Mouse (Mus musculus): ENCODE measurements around the gene Pds5b. TPM values are rescaled to one million over a fixed set of nuclear protein-coding genes. Genes with fewer than 3 reads are reported as not detected.
"Not testable (repeated sequence)": the region's sequence is repeated elsewhere in the genome, so short reads cannot be mapped to it uniquely, and the experiment has no call there.

Gene Pds5b
- polyA plus RNA-seq, 1 experiment, result 27.2 TPM

- 75% methylated on average over 4 of the region's 4 CpGs for WGBS
- TF ChIP-seq CTCF (IDR thresholded peaks at IDR 0.05; ENCODE audit: borderline replicate concordance, insufficient read depth, low read depth, low read length) (no peak), POLR2A (IDR thresholded peaks at IDR 0.05; ENCODE audit: borderline replicate concordance, insufficient read depth, low read length) (no peak)
- Histone ChIP-seq H3K4me1 (ENCODE audit: control insufficient read depth, insufficient read depth, low read length) (no peaks in the 10 kb centered on the region; the same call in 1 of the 2 replicates), H3K27me3 (ENCODE audit: control insufficient read depth, insufficient read depth, low read length) (no peaks in the 10 kb centered on the region), H3K27ac (ENCODE audit: insufficient read depth, low read length) (no peak overlapping the region), H3K4me3 (replicated peaks; ENCODE audit: insufficient read depth, low read depth, low read length) (no peak overlapping the region)
- no peak for DNase-seq
Observed at GRCm38 (mm10) chr5:150711503-150711902, 38.0 kb downstream of the Pds5b start.

DNA sequence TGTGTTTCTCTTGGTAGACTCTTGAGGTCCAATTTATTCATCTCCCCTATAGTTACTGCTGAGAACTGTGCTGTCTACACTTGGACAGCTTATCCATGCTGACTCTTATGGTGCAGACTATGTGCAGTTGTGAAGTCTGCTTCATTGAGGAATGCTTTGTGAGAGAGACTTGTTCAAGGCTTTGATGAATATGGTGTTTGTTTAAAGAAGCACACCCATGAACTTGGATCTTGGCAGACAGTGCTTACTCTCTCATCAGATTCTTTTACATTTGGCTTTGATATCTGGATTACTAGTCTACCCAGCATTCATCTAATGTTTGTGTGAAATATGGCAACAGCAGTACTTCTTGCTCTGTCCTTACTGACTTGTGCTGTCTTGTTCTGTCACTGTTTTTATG, 39.9 kb downstream of the Pds5b start:
- Histone ChIP-seq H3K4me3 (replicated peaks; ENCODE audit: insufficient read depth, low read depth, low read length) (no peak overlapping the region), H3K27me3 (ENCODE audit: control insufficient read depth, insufficient read depth, low read length) (no peaks in the 10 kb centered on the region), H3K27ac (ENCODE audit: insufficient read depth, low read length) (no peak overlapping the region), H3K4me1 (ENCODE audit: control insufficient read depth, insufficient read depth, low read length) (no peaks in the 10 kb centered on the region; the same call in 1 of the 2 replicates)
- no peak for DNase-seq
- no peak for TF ChIP-seq CTCF (IDR thresholded peaks at IDR 0.05; ENCODE audit: borderline replicate concordance, insufficient read depth, low read depth, low read length)
- TF ChIP-seq POLR2A (IDR thresholded peaks at IDR 0.05; ENCODE audit: borderline replicate concordance, insufficient read depth, low read length), result no peak

- Histone ChIP-seq H3K27me3 (ENCODE audit: control insufficient read depth, insufficient read depth, low read length) (no peaks in the 10 kb centered on the region), H3K27ac (ENCODE audit: insufficient read depth, low read length) (no peak overlapping the region), H3K4me1 (ENCODE audit: control insufficient read depth, insufficient read depth, low read length) (no peaks in the 10 kb centered on the region), H3K4me3 (replicated peaks; ENCODE audit: insufficient read depth, low read depth, low read length) (no peak overlapping the region)
- peak; percentile 27 to 56 for DNase-seq
- WGBS, result 4% methylated on average over 4 of the region's 4 CpGs
- TF ChIP-seq CTCF (IDR thresholded peaks at IDR 0.05; ENCODE audit: borderline replicate concordance, insufficient read depth, low read depth, low read length) (peak; percentile 59; the same call in 1 of the 2 replicates), POLR2A (IDR thresholded peaks at IDR 0.05; ENCODE audit: borderline replicate concordance, insufficient read depth, low read length) (no peak)
Observed at GRCm38 (mm10) chr5:150717775-150718174, 44.2 kb downstream of the Pds5b start.

GRCm38 (mm10) chr5:150724641-150725040, 51.1 kb downstream of the Pds5b start:
- no peak overlapping the region for H3K27ac ChIP-seq (ENCODE audit: insufficient read depth, low read length)
- H3K4me1 ChIP-seq (ENCODE audit: control insufficient read depth, insufficient read depth, low read length), result no peaks in the 10 kb centered on the region
- no peak for DNase-seq
- WGBS, result 89% methylated on average over 1 of the region's 1 CpGs
- H3K27me3 ChIP-seq (ENCODE audit: control insufficient read depth, insufficient read depth, low read length), result no peaks in the 10 kb centered on the region
- H3K4me3 ChIP-seq (replicated peaks; ENCODE audit: insufficient read depth, low read depth, low read length), result no peak overlapping the region
- TF ChIP-seq CTCF (IDR thresholded peaks at IDR 0.05; ENCODE audit: borderline replicate concordance, insufficient read depth, low read depth, low read length) (no peak), POLR2A (IDR thresholded peaks at IDR 0.05; ENCODE audit: borderline replicate concordance, insufficient read depth, low read length) (no peak)

- H3K4me1 ChIP-seq (ENCODE audit: control insufficient read depth, insufficient read depth, low read length); DNase-seq; H3K27ac ChIP-seq (ENCODE audit: insufficient read depth, low read length); H3K4me3 ChIP-seq (replicated peaks; ENCODE audit: insufficient read depth, low read depth, low read length); H3K27me3 ChIP-seq (ENCODE audit: control insufficient read depth, insufficient read depth, low read length): not testable (repeated sequence)
- 95% methylated on average over 3 of the region's 3 CpGs for WGBS
Observed at GRCm38 (mm10) chr5:150737028-150737427, 63.5 kb downstream of the Pds5b start.

- TF ChIP-seq CTCF (IDR thresholded peaks at IDR 0.05; ENCODE audit: borderline replicate concordance, insufficient read depth, low read depth, low read length), result no peak
- H3K27me3 ChIP-seq (ENCODE audit: control insufficient read depth, insufficient read depth, low read length), result no peaks in the 10 kb centered on the region
- no peak overlapping the region for H3K4me3 ChIP-seq (replicated peaks; ENCODE audit: insufficient read depth, low read depth, low read length)
- 89% methylated on average over 7 of the region's 7 CpGs for WGBS
- no peaks in the 10 kb centered on the region for H3K4me1 ChIP-seq (ENCODE audit: control insufficient read depth, insufficient read depth, low read length)
- H3K27ac ChIP-seq (ENCODE audit: insufficient read depth, low read length), result no peak overlapping the region
- DNase-seq, result no peak
Observed at GRCm38 (mm10) chr5:150739311-150739710, 65.8 kb downstream of the Pds5b start.

GRCm38 (mm10) chr5:150740597-150740996, 67.1 kb downstream of the Pds5b start:
- H3K27me3 ChIP-seq (ENCODE audit: control insufficient read depth, insufficient read depth, low read length), result no peaks in the 10 kb centered on the region
- TF ChIP-seq CTCF (IDR thresholded peaks at IDR 0.05; ENCODE audit: borderline replicate concordance, insufficient read depth, low read depth, low read length) (no peak), POLR2A (IDR thresholded peaks at IDR 0.05; ENCODE audit: borderline replicate concordance, insufficient read depth, low read length) (no peak)
- no peak for DNase-seq
- H3K4me1 ChIP-seq (ENCODE audit: control insufficient read depth, insufficient read depth, low read length), result no peaks in the 10 kb centered on the region
- no peak overlapping the region for H3K27ac ChIP-seq (ENCODE audit: insufficient read depth, low read length)
- 75% methylated on average over 1 of the region's 2 CpGs for WGBS
- H3K4me3 ChIP-seq (replicated peaks; ENCODE audit: insufficient read depth, low read depth, low read length), result no peak overlapping the region

DNA sequence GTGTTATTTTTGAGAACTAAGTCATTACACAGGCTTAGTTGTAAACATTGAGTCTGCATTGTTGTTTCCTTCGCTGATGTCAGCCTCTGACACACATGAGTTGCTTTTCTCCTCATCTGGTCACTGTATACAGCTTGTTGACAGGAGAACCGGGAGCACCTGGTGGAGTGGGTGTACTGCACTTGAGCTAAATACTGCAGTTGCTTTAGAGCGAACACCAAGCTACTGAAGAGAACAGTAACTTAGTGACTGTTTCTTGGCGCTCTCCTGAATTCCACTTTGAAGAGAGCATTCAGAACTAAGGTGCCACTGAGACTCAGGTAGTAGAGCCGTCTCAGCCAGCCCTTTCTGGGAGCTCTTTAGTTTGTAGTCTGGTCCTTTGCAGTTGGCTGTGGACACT, 83.1 kb downstream of the Pds5b start:
- Histone ChIP-seq H3K4me1 (ENCODE audit: control insufficient read depth, insufficient read depth, low read length) (no peaks in the 10 kb centered on the region), H3K27ac (ENCODE audit: insufficient read depth, low read length) (no peak overlapping the region), H3K4me3 (replicated peaks; ENCODE audit: insufficient read depth, low read depth, low read length) (no peak overlapping the region), H3K27me3 (ENCODE audit: control insufficient read depth, insufficient read depth, low read length) (no peaks in the 10 kb centered on the region)
- TF ChIP-seq CTCF (IDR thresholded peaks at IDR 0.05; ENCODE audit: borderline replicate concordance, insufficient read depth, low read depth, low read length) (no peak), POLR2A (IDR thresholded peaks at IDR 0.05; ENCODE audit: borderline replicate concordance, insufficient read depth, low read length) (no peak)
- no peak for DNase-seq
- 94% methylated on average over 5 of the region's 5 CpGs for WGBS

- DNase-seq, result no peak
- H3K27me3 ChIP-seq (ENCODE audit: control insufficient read depth, insufficient read depth, low read length), result no peaks in the 10 kb centered on the region
- no peak overlapping the region for H3K4me3 ChIP-seq (replicated peaks; ENCODE audit: insufficient read depth, low read depth, low read length)
- H3K27ac ChIP-seq (ENCODE audit: insufficient read depth, low read length), result no peak overlapping the region
- H3K4me1 ChIP-seq (ENCODE audit: control insufficient read depth, insufficient read depth, low read length), result no peaks in the 10 kb centered on the region
- TF ChIP-seq POLR2A (IDR thresholded peaks at IDR 0.05; ENCODE audit: borderline replicate concordance, insufficient read depth, low read length) (no peak), CTCF (IDR thresholded peaks at IDR 0.05; ENCODE audit: borderline replicate concordance, insufficient read depth, low read depth, low read length) (no peak)
- 72% methylated on average over 5 of the region's 5 CpGs for WGBS
Observed at GRCm38 (mm10) chr5:150772403-150772802, 98.9 kb downstream of the Pds5b start.

Measured in cerebellum, adult 2 months (tissue).